Mouse (Mus musculus) left cerebral cortex, postnatal 25 days (tissue): ENCODE measurements around the gene Gatb. TPM values are rescaled to one million over a fixed set of nuclear protein-coding genes. Genes with fewer than 3 reads are reported as not detected.

ENCODE experiments used
- DNase-seq, 2 experiments: peaks; one replicate each; pipeline ENCODE4 v3.0.0; 2022; ENCODE audit warnings: low spot score in 2 of 2, mixed read lengths in 1 of 2
- intact Hi-C: fragments of 180-260 bp; cut with DNase I; formaldehyde crosslinking; loops from one replicate; pipeline ENCODE4 v1.15.1; 2025
- total RNA-seq, 2 experiments: library from RNA; stranded (reverse); gene quantifications; 2 replicates each; pipeline ENCODE4 v1.2.3; 2021

Gatb gene
- total RNA-seq, 2 experiments from 2014 or later, result 20.3 to 22.4 TPM

- no peak for DNase-seq
- intact Hi-C loops, result no loop called here
Observed at GRCm38 (mm10) chr3:85641751-85642150, 67.8 kb downstream of the Gatb start.

- intact Hi-C loops, result no loop called here
- DNase-seq, result no peak
Observed at GRCm38 (mm10) chr3:85644814-85645213, 70.9 kb downstream of the Gatb start.

- no peak for DNase-seq
- intact Hi-C loops, result no loop called here
Observed at GRCm38 (mm10) chr3:85645517-85646004, 71.6 kb downstream of the Gatb start.

GRCm38 (mm10) chr3:85649176-85649575 lies 75.3 kb downstream of the Gatb start:
- intact Hi-C loops, result no loop called here
- no peak for DNase-seq

GRCm38 (mm10) chr3:85652727-85653665 lies 79.1 kb downstream of the Gatb start:
- intact Hi-C loops, result no loop called here
- DNase-seq, result no peak

- DNase-seq, result no peak
- intact Hi-C loops, result no loop called here
Observed at GRCm38 (mm10) chr3:85655538-85655937, 81.6 kb downstream of the Gatb start.

- intact Hi-C loops, result loop anchor here (5.0 to 10.0 kb wide), 5 partner anchors 67 to 725 kb away; partner anchors contain the start of gene Gatb
- no peak for DNase-seq
Observed at GRCm38 (mm10) chr3:85659681-85660080, 85.8 kb downstream of the Gatb start.

- intact Hi-C loops, result loop anchor here (1.0 to 10.0 kb wide), 6 partner anchors 25 to 727 kb away; partner anchors contain the start of gene Gatb
- DNase-seq, result peak in 1 of 2 experiments; percentile 77
Observed at GRCm38 (mm10) chr3:85661926-85662813, 88.3 kb downstream of the Gatb start.

- no peak for DNase-seq
- intact Hi-C loops, result loop anchor here (5.0 to 10.0 kb wide), 5 partner anchors 72 to 729 kb away; partner anchors contain the start of gene Gatb
Observed at GRCm38 (mm10) chr3:85663826-85664225, 89.9 kb downstream of the Gatb start.

- intact Hi-C loops, result loop anchor here (5.0 to 10.0 kb wide), 5 partner anchors 72 to 730 kb away; partner anchors contain the start of gene Gatb
- peak; percentile 60 to 94 for DNase-seq
Observed at GRCm38 (mm10) chr3:85664591-85665171, 90.8 kb downstream of the Gatb start.

GRCm38 (mm10) chr3:85666166-85666565 lies 92.2 kb downstream of the Gatb start:
- intact Hi-C loops, result loop anchor here (10.0 kb wide), 2 partner anchors 641 to 731 kb away; no protein-coding TSS in a partner anchor
- no peak for DNase-seq

GRCm38 (mm10) chr3:85666736-85667135 lies 92.8 kb downstream of the Gatb start:
- intact Hi-C loops, result loop anchor here (10.0 kb wide), 2 partner anchors 642 to 732 kb away; no protein-coding TSS in a partner anchor
- DNase-seq, result no peak

GRCm38 (mm10) chr3:85667683-85668082 lies 93.8 kb downstream of the Gatb start:
- peak in 1 of 2 experiments; percentile 66 for DNase-seq
- intact Hi-C loops, result loop anchor here (10.0 kb wide), 2 partner anchors 643 to 733 kb away; no protein-coding TSS in a partner anchor

- intact Hi-C loops, result loop anchor here (10.0 kb wide), 2 partner anchors 645 to 735 kb away; no protein-coding TSS in a partner anchor
- no peak for DNase-seq
Observed at GRCm38 (mm10) chr3:85669844-85670243, 95.9 kb downstream of the Gatb start.

- DNase-seq, result peak in 1 of 2 experiments; percentile 63
- intact Hi-C loops, result no loop called here
Observed at GRCm38 (mm10) chr3:85677133-85677532, 103.2 kb downstream of the Gatb start.

- intact Hi-C loops, result no loop called here
- no peak for DNase-seq
Observed at GRCm38 (mm10) chr3:85677952-85678351, 104.0 kb downstream of the Gatb start.

GRCm38 (mm10) chr3:85679312-85679933 lies 105.5 kb downstream of the Gatb start:
- DNase-seq, result no peak
- intact Hi-C loops, result no loop called here

- no peak for DNase-seq
- intact Hi-C loops, result no loop called here
Observed at GRCm38 (mm10) chr3:85679960-85680359, 106.0 kb downstream of the Gatb start.

- intact Hi-C loops, result no loop called here
- no peak for DNase-seq
Observed at GRCm38 (mm10) chr3:85681136-85681535, 107.2 kb downstream of the Gatb start.
